Mouse (Mus musculus) forebrain, embryonic 10.5 days (tissue): ENCODE measurements around the gene Rnf167. TPM values are rescaled to one million over a fixed set of nuclear protein-coding genes. Genes with fewer than 3 reads are reported as not detected.

ENCODE experiments used
- DNase-seq: peaks from one replicate; pipeline ENCODE4 v3.0.0-alpha.2; 2017; ENCODE audit warnings: low spot score; ENCODE audit errors: extremely low spot score
- H3K27ac ChIP-seq: fragments of 300-500 bp; sonication (generic); 2 replicates; pipeline ENCODE4 v1.5.1; 2016; ENCODE audit warnings: mild to moderate bottlenecking
- H3K27me3 ChIP-seq: fragments of 300-500 bp; sonication (generic); 2 replicates; pipeline ENCODE4 v1.6.1; 2016; ENCODE audit warnings: mild to moderate bottlenecking; ENCODE audit not compliant: poor library complexity, severe bottlenecking
- H3K36me3 ChIP-seq: fragments of 300-500 bp; sonication (generic); replicated peaks from 2 replicates; pipeline ENCODE4 v1.6.1; 2016; ENCODE audit warnings: mild to moderate bottlenecking, moderate library complexity
- H3K4me1 ChIP-seq: fragments of 300-500 bp; sonication (generic); 2 replicates; pipeline ENCODE4 v1.6.1; 2016
- H3K4me3 ChIP-seq: fragments of 300-500 bp; sonication (generic); 2 replicates; pipeline ENCODE4 v1.5.1; 2016; ENCODE audit warnings: mild to moderate bottlenecking, moderate library complexity
- H3K9me3 ChIP-seq: fragments of 300-500 bp; sonication (generic); 2 replicates; pipeline ENCODE4 v1.6.1; 2016; ENCODE audit warnings: mild to moderate bottlenecking, moderate library complexity
- WGBS: fragments of 180-500 bp; shearing (Covaris S2); methylation state at CpG from one replicate; pipeline ENCODE4 v1.1.7; 2016; 5-methylcytosine and 5-hydroxymethylcytosine counted together
- polyA plus RNA-seq: library from polyadenylated mRNA; unstranded; fragments of >200 nt; fragmentation: Nextera tagmentation; extraction: Ambion mirVana; gene quantifications from 2 replicates; pipeline ENCODE4 v1.2.1, GENCODE M21; 2016

The Rnf167 gene
- polyA plus RNA-seq, 1 experiment from 2014 or later: 71.3 TPM

DNA sequence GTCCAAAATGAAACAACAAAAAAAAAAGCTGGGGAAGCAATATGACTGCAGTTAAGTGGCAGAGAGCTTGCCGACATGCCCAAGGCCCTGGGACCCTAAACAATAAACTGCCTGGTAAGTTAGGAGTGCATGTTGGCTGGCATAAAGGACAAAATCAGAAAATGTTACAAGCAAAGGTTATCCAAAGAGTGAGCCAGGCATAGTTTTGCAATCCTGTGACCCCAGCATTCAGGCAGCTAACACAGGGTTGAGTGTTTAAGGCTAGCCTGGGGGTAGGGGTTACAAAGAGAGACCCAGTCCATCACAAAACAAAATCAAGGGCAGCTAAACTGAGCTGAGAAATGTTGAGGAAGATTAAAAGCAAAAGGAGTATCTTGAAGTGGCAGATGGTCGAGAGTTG lies 52.0 kb downstream of the Rnf167 start:
- Histone ChIP-seq H3K4me1 (peaks cover 33% of the 10 kb centered on the region), H3K27ac (no peak overlapping the region), H3K36me3 (peaks cover 18% of the 10 kb centered on the region), H3K27me3 (no peaks in the 10 kb centered on the region), H3K4me3 (0 out of 2 replicates have a peak overlapping the region, but pooled peaks have one; percentile 95), H3K9me3 (no peaks in the 10 kb centered on the region)
- WGBS: 74% methylated on average over 2 of the region's 2 CpGs
- no peak for DNase-seq

DNA sequence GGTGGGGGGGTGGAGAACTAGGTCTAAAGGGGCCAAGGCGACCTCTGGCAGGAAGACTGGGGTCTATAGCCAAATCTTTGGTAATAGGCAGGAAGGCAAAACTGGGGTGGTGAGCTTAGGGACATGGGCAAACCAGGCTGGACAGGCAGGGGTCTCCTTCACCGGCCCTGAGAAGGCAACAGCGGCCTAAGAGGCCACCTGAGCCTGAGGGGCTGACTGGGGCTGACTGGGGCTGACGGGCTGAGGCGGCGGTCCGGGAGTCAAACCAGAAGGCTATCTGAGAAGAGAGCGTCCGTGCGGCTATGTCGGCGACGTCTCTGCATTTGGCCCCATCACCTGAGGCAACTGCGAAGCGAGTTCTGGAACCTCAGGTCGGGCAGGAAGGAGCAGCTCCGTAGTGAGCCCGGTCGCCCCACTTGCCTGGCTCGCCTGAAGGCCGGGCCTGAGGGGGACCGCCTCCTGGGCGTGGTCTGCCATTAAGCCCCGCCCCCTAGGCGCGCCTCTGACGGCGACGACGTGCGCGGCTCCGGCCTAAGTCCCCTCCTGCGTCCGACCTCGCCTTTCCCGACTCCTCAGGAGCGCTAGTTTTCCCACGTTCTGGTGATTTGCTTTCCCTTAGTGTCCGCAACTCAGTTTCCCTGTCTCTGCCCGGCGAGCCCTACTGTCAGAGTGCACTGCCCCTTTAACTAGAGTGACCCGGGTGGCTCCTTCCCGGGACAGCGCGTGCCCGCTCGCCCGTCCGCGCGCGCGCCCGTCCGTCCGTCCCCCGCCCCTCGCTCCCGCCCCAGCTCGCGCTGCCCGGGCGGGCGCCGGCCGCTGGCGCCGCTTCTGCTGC lies 52.9 kb downstream of the Rnf167 start, which contains the start of the genes Inca1 and Kif1c:
Gene Inca1, minus strand, starts transcription at position 434 of the 835 bp plus-strand sequence.
Gene Kif1c, plus strand, starts transcription at position 827 of the 835 bp plus-strand sequence.
- H3K27ac ChIP-seq: peak within 1 kb of the TSS; percentile 95
- no peaks in the 10 kb centered on the region for H3K9me3 ChIP-seq
- peaks cover 33% of the 10 kb centered on the region for H3K4me1 ChIP-seq
- no peaks in the 10 kb centered on the region for H3K27me3 ChIP-seq
- peak within 1 kb of the TSS; percentile 95 for H3K4me3 ChIP-seq
- H3K36me3 ChIP-seq: peaks cover 27% of the 10 kb centered on the region
- DNase-seq: peak; percentile 90
- 1% methylated on average over 69 of the region's 69 CpGs for WGBS

DNA sequence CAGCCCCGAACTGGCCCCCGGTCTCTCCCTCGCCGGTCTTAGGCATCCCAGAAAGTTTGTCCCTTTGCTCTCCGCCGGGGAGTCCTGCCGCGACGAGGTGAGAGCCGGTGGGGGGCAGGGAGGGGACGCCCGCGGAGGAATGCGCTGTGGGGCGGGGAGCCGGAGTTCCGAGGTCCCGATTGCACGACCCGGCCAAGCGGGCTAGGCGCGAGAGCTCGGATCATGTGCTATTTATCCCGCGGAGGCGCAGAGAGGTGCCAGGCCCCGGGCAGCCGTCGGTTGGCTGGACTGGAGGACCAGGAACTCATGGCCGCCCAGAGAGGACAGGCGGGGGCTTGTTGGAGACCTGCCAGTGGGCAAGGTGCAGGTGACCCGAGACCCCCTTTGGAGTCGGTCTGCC lies 53.6 kb downstream of the Rnf167 start:
- under 1% methylated on average over 34 of the region's 34 CpGs for WGBS
- peak; percentile 62 for DNase-seq

More for the DNA sequence above, 53.6 kb downstream of the Rnf167 start:
- Histone ChIP-seq H3K9me3 (no peaks in the 10 kb centered on the region), H3K4me3 (peak overlapping the region; percentile 95), H3K4me1 (peaks cover 33% of the 10 kb centered on the region), H3K27me3 (no peaks in the 10 kb centered on the region), H3K27ac (peak overlapping the region; percentile 95), H3K36me3 (peaks cover 34% of the 10 kb centered on the region)

Other genes with a start within 250 kb of the Rnf167 start
- 56.2 and 58.8 TPM in 2 replicates for gene Pelp1, start 237.2 kb upstream of the Rnf167 start, polyA plus RNA-seq
- 31.4 and 32.9 TPM in 2 replicates for gene Arrb2, start 214.6 kb upstream of the Rnf167 start, polyA plus RNA-seq
- gene Med11, start 195.3 kb upstream of the Rnf167 start, polyA plus RNA-seq: 43.5 and 44.5 TPM in 2 replicates
- 0.14 and 0.38 TPM in 2 replicates for gene Zmynd15, start 187.8 kb upstream of the Rnf167 start, polyA plus RNA-seq
- gene Cxcl16, start 187.3 kb upstream of the Rnf167 start, polyA plus RNA-seq: 0.40 and 0.47 TPM in 2 replicates
- gene Tm4sf5, start 142.0 kb upstream of the Rnf167 start, polyA plus RNA-seq: 0.52 and 0.82 TPM in 2 replicates
- 0.22 TPM in 1 of 2 replicates, not detected in the other for gene Vmo1, start 132.6 kb upstream of the Rnf167 start, polyA plus RNA-seq
- 0.15 and 0.54 TPM in 2 replicates for gene Gltpd2, start 128.0 kb upstream of the Rnf167 start, polyA plus RNA-seq
- 1,074 and 1,112 TPM in 2 replicates for gene Psmb6, start 121.9 kb upstream of the Rnf167 start, polyA plus RNA-seq
- not detected in 2 replicates for gene Gm40193, start 114.3 kb upstream of the Rnf167 start, polyA plus RNA-seq
- gene Pld2, start 107.2 kb upstream of the Rnf167 start, polyA plus RNA-seq: 2.7 and 3.1 TPM in 2 replicates
- gene Mink1, start 84.4 kb upstream of the Rnf167 start, polyA plus RNA-seq: 12.5 and 12.7 TPM in 2 replicates
- gene 4930544D05Rik, start 31.4 kb upstream of the Rnf167 start, polyA plus RNA-seq: not detected in 2 replicates
- not detected in 2 replicates for gene Chrne, start 28.0 kb upstream of the Rnf167 start, polyA plus RNA-seq
- 0.56 and 1.00 TPM in 2 replicates for gene Gp1ba, start 8.1 kb upstream of the Rnf167 start, polyA plus RNA-seq
- gene Slc25a11, start 244 bp downstream of the Rnf167 start, polyA plus RNA-seq: 138 TPM in 2 replicates
- gene Pfn1, start 7.4 kb downstream of the Rnf167 start, polyA plus RNA-seq: 1,843 and 1,871 TPM in 2 replicates
- 33.4 and 44.7 TPM in 2 replicates for gene Eno3, start 10.0 kb downstream of the Rnf167 start, polyA plus RNA-seq
- gene Spag7, start 22.2 kb downstream of the Rnf167 start, polyA plus RNA-seq: 176 and 181 TPM in 2 replicates
- gene Camta2, start 40.9 kb downstream of the Rnf167 start, polyA plus RNA-seq: 7.4 and 9.1 TPM in 2 replicates
- 0.63 and 1.1 TPM in 2 replicates for gene Inca1, start 52.9 kb downstream of the Rnf167 start, polyA plus RNA-seq
- gene Kif1c, start 53.3 kb downstream of the Rnf167 start, polyA plus RNA-seq: 1.5 and 1.8 TPM in 2 replicates
- 7.4 and 7.5 TPM in 2 replicates for gene Zfp3, start 117.0 kb downstream of the Rnf167 start, polyA plus RNA-seq
- not detected in 2 replicates for gene Scimp, start 165.4 kb downstream of the Rnf167 start, polyA plus RNA-seq
- 33.2 and 37.9 TPM in 2 replicates for gene Rabep1, start 197.5 kb downstream of the Rnf167 start, polyA plus RNA-seq